Mouse (Mus musculus) olfactory bulb, adult 2 months (tissue): ENCODE measurements around the gene Actn1.

Experiments used
- CTCF ChIP-seq: fragments of 200-500 bp; IDR thresholded peaks from 2 replicates; pipeline ENCODE4 v1.5.1; 2012; ENCODE audit warnings: low read depth, mild to moderate bottlenecking, low read length, moderate library complexity; ENCODE audit not compliant: insufficient read depth
- POLR2A ChIP-seq: fragments of 200-500 bp; IDR thresholded peaks from 2 replicates; pipeline ENCODE4 v1.6.1; 2012; ENCODE audit warnings: mild to moderate bottlenecking, low read depth, low read length, moderate library complexity; ENCODE audit not compliant: insufficient read depth

GRCm38 (mm10) chr12:80210791-80211612 is 49.2 kb downstream of the Actn1 start:
- TF ChIP-seq POLR2A, result no peak
- TF ChIP-seq CTCF, result no peak
